Comparison of ENCODE assay signal across 27 mouse cellular contexts in the genomic region with DNA sequence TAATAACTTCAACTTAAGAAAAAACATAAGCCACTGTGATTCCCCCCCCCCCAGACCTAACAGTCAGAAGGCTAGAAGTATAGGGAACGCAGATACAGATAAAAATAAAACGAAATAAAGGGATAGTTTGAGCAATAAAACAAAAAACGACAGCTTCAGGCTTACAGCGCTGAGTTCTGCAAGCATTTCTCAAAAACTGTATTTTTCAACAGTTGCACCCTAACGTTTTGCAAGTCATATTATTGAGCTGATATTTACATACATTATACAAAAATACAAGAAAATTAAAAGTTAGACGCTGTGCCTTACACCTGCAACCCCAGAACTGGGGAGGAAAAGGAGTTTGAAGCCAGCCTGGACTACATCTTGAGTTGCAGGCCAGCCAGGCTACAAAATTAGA. TPM values are rescaled to one million over a fixed set of nuclear protein-coding genes. Genes with fewer than 3 reads are reported as not detected.
DNase-seq lines count a peak whose midpoint lies in the region; ATAC-seq and TF ChIP-seq lines count a peak whose summit lies in the region.
"Had no signal": no experiment of that assay in that cellular context is flagged by ENCODE, and none has a peak within 500 bp of the region (broad histone marks: within the 10 kb centered on the region; RNA-seq: fewer than 3 reads in every experiment).

No protein-coding gene starts in this region.

- peaks cover 2% of the 10 kb centered on the region; the same call in 1 of the 2 replicates for H3K4me1 ChIP-seq in limb, embryonic 11.5 days (ENCODE audit: control insufficient read depth, insufficient read depth, low read length)
- H3K4me1 ChIP-seq in limb, embryonic 10.5 days = peaks cover 7% of the 10 kb centered on the region
- no peaks in the 10 kb centered on the region for H3K4me1 ChIP-seq in stomach, embryonic 15.5 days
- no peaks in the 10 kb centered on the region for H3K4me1 ChIP-seq in stomach, postnatal 0 days (replicated peaks; ENCODE audit: control insufficient read depth, insufficient read depth)
- no peaks in the 10 kb centered on the region for H3K4me1 ChIP-seq in intestine, embryonic 16.5 days (ENCODE audit: control insufficient read depth, insufficient read depth, low read length)
- peaks cover 8% of the 10 kb centered on the region for H3K4me1 ChIP-seq in heart, embryonic 10.5 days
- H3K4me1 ChIP-seq: forebrain, embryonic 15.5 days had no signal

- no peaks in the 10 kb centered on the region for H3K9me3 ChIP-seq in limb, embryonic 11.5 days (ENCODE audit: control insufficient read depth, low read length)
- H3K9me3 ChIP-seq in limb, embryonic 10.5 days (replicated peaks) = no peaks in the 10 kb centered on the region
- H3K9me3 ChIP-seq in stomach, embryonic 15.5 days = no peaks in the 10 kb centered on the region
- H3K9me3 ChIP-seq in stomach, postnatal 0 days (ENCODE audit: control insufficient read depth, low read length) = no peaks in the 10 kb centered on the region
- H3K9me3 ChIP-seq in intestine, embryonic 16.5 days (ENCODE audit: control insufficient read depth, low read length) = no peaks in the 10 kb centered on the region
- H3K9me3 ChIP-seq in heart, embryonic 10.5 days = no peaks in the 10 kb centered on the region
- H3K9me3 ChIP-seq: embryonic facial prominence, embryonic 10.5 days; embryonic facial prominence, embryonic 13.5 days; forebrain, embryonic 12.5 days; forebrain, embryonic 15.5 days; G1E; hindbrain, embryonic 13.5 days had no signal

- H3K4me2 ChIP-seq in limb, embryonic 11.5 days (ENCODE audit: low read depth, severe bottlenecking) = no peak overlapping the region
- H3K4me2 ChIP-seq in stomach, embryonic 15.5 days = peak overlapping the region; percentile 35
- no peak overlapping the region for H3K4me2 ChIP-seq in stomach, postnatal 0 days (replicated peaks; ENCODE audit: low read depth)
- peak overlapping the region; percentile 50; the same call in 1 of the 2 replicates for H3K4me2 ChIP-seq in intestine, embryonic 16.5 days (ENCODE audit: low read depth, low read length)
- H3K4me2 ChIP-seq: embryonic facial prominence, embryonic 13.5 days; forebrain, embryonic 12.5 days; forebrain, embryonic 15.5 days; hindbrain, embryonic 13.5 days had no signal

- peaks cover 82% of the 10 kb centered on the region for H3K27me3 ChIP-seq in limb, embryonic 11.5 days (ENCODE audit: control insufficient read depth, insufficient read depth, low read length)
- peaks cover 100% of the 10 kb centered on the region for H3K27me3 ChIP-seq in limb, embryonic 10.5 days (ENCODE audit: low read depth, poor library complexity, severe bottlenecking)
- H3K27me3 ChIP-seq in stomach, embryonic 15.5 days (replicated peaks) = peaks cover 79% of the 10 kb centered on the region
- H3K27me3 ChIP-seq in stomach, postnatal 0 days (ENCODE audit: control insufficient read depth, insufficient read depth, low read length) = peaks cover 22% of the 10 kb centered on the region
- H3K27me3 ChIP-seq in intestine, embryonic 16.5 days (replicated peaks; ENCODE audit: control insufficient read depth, insufficient read depth, low read length) = peaks cover 58% of the 10 kb centered on the region
- peaks cover 98% of the 10 kb centered on the region for H3K27me3 ChIP-seq in heart, embryonic 10.5 days (ENCODE audit: insufficient read depth, poor library complexity, severe bottlenecking)

- 6% methylated on average over 6 of the region's 6 CpGs for WGBS in limb, embryonic 11.5 days
- 3% methylated on average over 6 of the region's 6 CpGs for WGBS in limb, embryonic 10.5 days
- 5% methylated on average over 6 of the region's 6 CpGs for WGBS in stomach, embryonic 15.5 days
- WGBS in stomach, postnatal 0 days = 4% methylated on average over 6 of the region's 6 CpGs
- WGBS in intestine, embryonic 16.5 days = 11% methylated on average over 6 of the region's 6 CpGs
- 6% methylated on average over 6 of the region's 6 CpGs for WGBS in heart, embryonic 10.5 days

- no peak for TF ChIP-seq CTCF in stomach, postnatal 0 days (IDR thresholded peaks at IDR 0.05; ENCODE audit: low read depth)

- DNase-seq in limb, embryonic 11.5 days (ENCODE audit: low spot score) = peak; percentile 27
- no peak for DNase-seq in limb, embryonic 10.5 days (ENCODE audit: low spot score)
- no peak for DNase-seq in stomach, postnatal 0 days (ENCODE audit: low spot score)
- DNase-seq in cerebellum, postnatal 10 days = no peak
- DNase-seq in heart, embryonic 10.5 days (ENCODE audit: low spot score) = no peak
- DNase-seq: adrenal gland, postnatal 10 days; cerebellum, adult 18-20 months; cerebellum, adult 9-10 months; cerebellum, postnatal 36 days; gastrocnemius, postnatal 25 days; heart, adult 2 months had no signal

- H3K9ac ChIP-seq in limb, embryonic 11.5 days (ENCODE audit: low read length) = no peak overlapping the region
- H3K9ac ChIP-seq in stomach, embryonic 15.5 days = no peak overlapping the region
- H3K9ac ChIP-seq in stomach, postnatal 0 days (ENCODE audit: low read length) = no peak overlapping the region
- H3K9ac ChIP-seq in intestine, embryonic 16.5 days (ENCODE audit: low read depth, low read length) = no peak overlapping the region
- H3K9ac ChIP-seq: embryonic facial prominence, embryonic 13.5 days; forebrain, embryonic 12.5 days; forebrain, embryonic 15.5 days; hindbrain, embryonic 13.5 days had no signal

- H3K36me3 ChIP-seq in limb, embryonic 11.5 days (ENCODE audit: control insufficient read depth, insufficient read depth, low read length) = no peaks in the 10 kb centered on the region
- H3K36me3 ChIP-seq in limb, embryonic 10.5 days = no peaks in the 10 kb centered on the region
- H3K36me3 ChIP-seq in stomach, embryonic 15.5 days = no peaks in the 10 kb centered on the region
- H3K36me3 ChIP-seq in stomach, postnatal 0 days (ENCODE audit: control insufficient read depth, insufficient read depth, low read length) = no peaks in the 10 kb centered on the region
- no peaks in the 10 kb centered on the region for H3K36me3 ChIP-seq in intestine, embryonic 16.5 days (ENCODE audit: control insufficient read depth, insufficient read depth, low read length)
- no peaks in the 10 kb centered on the region for H3K36me3 ChIP-seq in heart, embryonic 10.5 days
- H3K36me3 ChIP-seq: embryonic facial prominence, embryonic 10.5 days; embryonic facial prominence, embryonic 13.5 days; forebrain, embryonic 12.5 days; forebrain, embryonic 15.5 days; G1E; hindbrain, embryonic 13.5 days had no signal

- ATAC-seq in limb, embryonic 11.5 days (ENCODE audit: insufficient number of reproducible peaks, low FRiP score, low TSS enrichment, low read depth) = no peak
- no peak for ATAC-seq in stomach, embryonic 15.5 days (ENCODE audit: insufficient read depth, low FRiP score, low read depth)
- no peak for ATAC-seq in stomach, postnatal 0 days (ENCODE audit: low FRiP score, low TSS enrichment)
- ATAC-seq in intestine, embryonic 16.5 days = no peak
- ATAC-seq: forebrain, embryonic 15.5 days; hindbrain, postnatal 0 days; inflammation-experienced regulatory T-cells, adult 6 months; Patski had no signal

- no peak for TF ChIP-seq EP300 in stomach, postnatal 0 days (optimal IDR thresholded peaks at IDR 0.05)

- H3K4me3 ChIP-seq in limb, embryonic 11.5 days (ENCODE audit: low read depth, low read length) = no peak overlapping the region
- H3K4me3 ChIP-seq in limb, embryonic 10.5 days = no peak overlapping the region
- peak overlapping the region; percentile 41; the same call in 1 of the 2 replicates for H3K4me3 ChIP-seq in stomach, embryonic 15.5 days (replicated peaks)
- no peak overlapping the region for H3K4me3 ChIP-seq in stomach, postnatal 0 days (ENCODE audit: low read depth, low read length)
- H3K4me3 ChIP-seq in intestine, embryonic 16.5 days (ENCODE audit: low read length) = peak overlapping the region; percentile 46; the same call in 1 of the 2 replicates
- no peak overlapping the region for H3K4me3 ChIP-seq in heart, embryonic 10.5 days
- H3K4me3 ChIP-seq: erythroblast, embryonic 14.5 days; forebrain, embryonic 12.5 days; forebrain, embryonic 15.5 days; heart, adult 2 months; hindbrain, embryonic 13.5 days had no signal

- H3K27ac ChIP-seq in limb, embryonic 11.5 days (replicated peaks; ENCODE audit: low read depth, low read length) = no peak overlapping the region
- H3K27ac ChIP-seq in limb, embryonic 10.5 days = no peak overlapping the region
- no peak overlapping the region for H3K27ac ChIP-seq in stomach, embryonic 15.5 days
- no peak overlapping the region for H3K27ac ChIP-seq in stomach, postnatal 0 days (replicated peaks)
- H3K27ac ChIP-seq in intestine, embryonic 16.5 days (ENCODE audit: low read length) = no peak overlapping the region
- H3K27ac ChIP-seq in heart, embryonic 10.5 days = no peak overlapping the region
- H3K27ac ChIP-seq: embryonic facial prominence, embryonic 10.5 days; embryonic facial prominence, embryonic 13.5 days; forebrain, embryonic 12.5 days; forebrain, embryonic 15.5 days; heart, adult 2 months; hindbrain, embryonic 13.5 days; hindbrain, postnatal 0 days had no signal

RNA-seq across cellular contexts. Expression of gene Pdx1, which starts 0.4 kb away (rescaled TPM):
- not detected in 2 replicates for polyA plus RNA-seq in limb, embryonic 11.5 days (2014; fragmentation: Nextera tagmentation; extraction: Ambion mirVana)
- not detected in 2 replicates for polyA plus RNA-seq in limb, embryonic 10.5 days (2016; fragmentation: Nextera tagmentation; extraction: Ambion mirVana)
- polyA plus RNA-seq in stomach, embryonic 15.5 days (2015; fragmentation: Nextera tagmentation; extraction: Ambion mirVana) = 10.0 and 14.0 TPM in 2 replicates
- 3.0 and 3.6 TPM in 2 replicates for polyA plus RNA-seq in stomach, postnatal 0 days (2015; fragmentation: Nextera tagmentation; extraction: Ambion mirVana)
- 3.8 and 5.3 TPM in 2 replicates for polyA plus RNA-seq in intestine, embryonic 16.5 days (2015; fragmentation: Nextera tagmentation; extraction: Ambion mirVana)
- 0.44 TPM in 1 of 2 replicates, not detected in the other for polyA plus RNA-seq in heart, embryonic 10.5 days (2016; fragmentation: Nextera tagmentation; extraction: Ambion mirVana)
- polyA plus RNA-seq: cortical plate, adult 2 months; embryonic facial prominence, embryonic 10.5 days; embryonic facial prominence, embryonic 13.5 days; erythroblast, embryonic 14.5 days; forebrain, embryonic 12.5 days; forebrain, embryonic 15.5 days; G1E; heart, adult 2 months; heart, embryonic 11.5 days; heart, embryonic 14.5 days; heart, postnatal 0 days; hindbrain, embryonic 13.5 days; hindbrain, postnatal 0 days; inflammation-experienced regulatory T-cells, adult 6 months; Patski had no signal

RNA-seq across cellular contexts. Expression of gene Cdx2, which starts 37.7 kb away (rescaled TPM):
- polyA plus RNA-seq in limb, embryonic 11.5 days (2014; fragmentation: Nextera tagmentation; extraction: Ambion mirVana) = not detected in 2 replicates
- polyA plus RNA-seq in limb, embryonic 10.5 days (2016; fragmentation: Nextera tagmentation; extraction: Ambion mirVana) = 0.06 and 0.16 TPM in 2 replicates
- 8.1 and 9.8 TPM in 2 replicates for polyA plus RNA-seq in stomach, embryonic 15.5 days (2015; fragmentation: Nextera tagmentation; extraction: Ambion mirVana)
- polyA plus RNA-seq in stomach, postnatal 0 days (2015; fragmentation: Nextera tagmentation; extraction: Ambion mirVana) = 0.05 and 0.06 TPM in 2 replicates
- 42.1 and 46.2 TPM in 2 replicates for polyA plus RNA-seq in intestine, embryonic 16.5 days (2015; fragmentation: Nextera tagmentation; extraction: Ambion mirVana)
- not detected in 2 replicates for polyA plus RNA-seq in heart, embryonic 10.5 days (2016; fragmentation: Nextera tagmentation; extraction: Ambion mirVana)
- polyA plus RNA-seq: cortical plate, adult 2 months; embryonic facial prominence, embryonic 10.5 days; embryonic facial prominence, embryonic 13.5 days; forebrain, embryonic 12.5 days; forebrain, embryonic 15.5 days; G1E; heart, adult 2 months; heart, embryonic 11.5 days; heart, embryonic 14.5 days; heart, postnatal 0 days; hindbrain, embryonic 13.5 days; hindbrain, postnatal 0 days; inflammation-experienced regulatory T-cells, adult 6 months had no signal

RNA-seq across cellular contexts. Expression of gene Urad, which starts 52.9 kb away (rescaled TPM):
- polyA plus RNA-seq in limb, embryonic 11.5 days (2014; fragmentation: Nextera tagmentation; extraction: Ambion mirVana) = not detected in 2 replicates
- polyA plus RNA-seq in limb, embryonic 10.5 days (2016; fragmentation: Nextera tagmentation; extraction: Ambion mirVana) = not detected in 2 replicates
- 0.41 and 0.71 TPM in 2 replicates for polyA plus RNA-seq in stomach, embryonic 15.5 days (2015; fragmentation: Nextera tagmentation; extraction: Ambion mirVana)
- not detected in 2 replicates for polyA plus RNA-seq in stomach, postnatal 0 days (2015; fragmentation: Nextera tagmentation; extraction: Ambion mirVana)
- polyA plus RNA-seq in intestine, embryonic 16.5 days (2015; fragmentation: Nextera tagmentation; extraction: Ambion mirVana) = 2.6 TPM in 2 replicates
- polyA plus RNA-seq in heart, embryonic 10.5 days (2016; fragmentation: Nextera tagmentation; extraction: Ambion mirVana) = not detected in 2 replicates
- polyA plus RNA-seq: cortical plate, adult 2 months; embryonic facial prominence, embryonic 10.5 days; embryonic facial prominence, embryonic 13.5 days; erythroblast, embryonic 14.5 days; forebrain, embryonic 12.5 days; forebrain, embryonic 15.5 days; G1E; heart, adult 2 months; heart, embryonic 11.5 days; heart, embryonic 14.5 days; heart, postnatal 0 days; hindbrain, embryonic 13.5 days; hindbrain, postnatal 0 days; inflammation-experienced regulatory T-cells, adult 6 months; Patski had no signal

Comparison
In these comparisons a context has a peak if more than half of its experiments do, and no peak if none do; other contexts are left out.
1. H3K4me2 ChIP-seq: peak in stomach, embryonic 15.5 days (single experiment) and intestine, embryonic 16.5 days (single experiment); none in limb, embryonic 11.5 days (single experiment) and stomach, postnatal 0 days (single experiment).
2. H3K4me3 ChIP-seq: peak in stomach, embryonic 15.5 days (single experiment) and intestine, embryonic 16.5 days (single experiment); none in limb, embryonic 11.5 days (single experiment), limb, embryonic 10.5 days (single experiment), stomach, postnatal 0 days (single experiment) and heart, embryonic 10.5 days (single experiment).